Mouse (Mus musculus): ENCODE measurements around the gene Tbc1d13.

DNA sequence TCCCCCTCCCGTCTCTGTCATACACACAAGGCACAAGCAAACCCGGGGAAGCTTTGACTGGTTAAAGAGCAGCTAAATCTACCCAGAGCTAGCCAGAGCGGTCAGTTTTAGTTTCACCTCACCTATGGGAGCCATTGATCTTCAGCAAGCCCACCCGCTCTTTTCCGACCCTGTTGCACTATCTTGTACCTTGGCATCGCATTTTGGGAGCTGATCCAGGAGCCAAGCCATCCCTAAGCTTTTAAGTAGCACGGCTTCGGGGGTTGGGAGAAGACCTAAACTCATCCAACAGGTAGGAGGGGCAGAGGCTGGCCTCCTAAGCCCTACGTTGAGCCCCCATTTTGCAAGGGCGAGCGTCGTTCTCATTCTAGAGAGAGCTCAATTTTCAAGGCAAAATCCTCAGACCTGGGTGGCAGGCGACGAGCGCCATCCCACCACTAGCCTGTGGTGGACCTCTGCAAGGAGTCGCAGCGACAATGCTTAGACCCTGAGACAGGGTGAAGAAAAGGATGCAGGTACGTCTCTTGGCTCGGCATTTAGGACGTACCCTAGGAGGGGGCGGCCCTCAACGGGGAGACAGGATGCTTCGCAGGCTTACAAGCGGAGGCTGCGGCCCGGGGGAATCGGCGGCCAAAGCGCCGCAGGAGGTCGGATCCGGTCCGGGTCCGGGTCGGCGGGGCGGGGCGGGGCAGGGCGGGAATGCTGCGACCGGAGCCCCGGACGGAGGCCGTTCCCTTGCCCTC lies 9.6 kb upstream of the Tbc1d13 start:
- TF ChIP-seq POLR2A (IDR thresholded peaks at IDR 0.05; ENCODE audit: extremely low read depth, insufficient read depth, low read length) (no peak; the same call in 1 of the 2 replicates), CTCF (IDR thresholded peaks at IDR 0.05; ENCODE audit: extremely low read depth, insufficient read depth, low read length) (no peak)
